Mouse (Mus musculus) liver, embryonic 14.5 days (tissue): ENCODE data around the gene Rassf1. TPM values are rescaled to one million over a fixed set of nuclear protein-coding genes. Genes with fewer than 3 reads are reported as not detected.

ENCODE experiments used
- ATAC-seq: fragments of 200-750 bp; cut with Nextera tagmentation; 2 replicates; pipeline ENCODE4 v1.8.0; 2017; ENCODE audit warnings: moderate number of reproducible peaks, mild to moderate bottlenecking, moderate library complexity; ENCODE audit not compliant: insufficient read depth
- DNase-seq, 3 experiments: peaks; one replicate each; pipeline ENCODE4 v3.0.0-alpha.2; 2012 to 2013; ENCODE audit warnings: low read depth in 3 of 3, low spot score in 3 of 3
- H3K27ac ChIP-seq: fragments of 300-500 bp; sonication (generic); 2 replicates; pipeline ENCODE4 v1.5.1; 2014; ENCODE audit warnings: moderate library complexity, mild to moderate bottlenecking, control low read depth, inconsistent platforms
- H3K27me3 ChIP-seq: fragments of 300-500 bp; sonication (generic); 2 replicates; pipeline ENCODE4 v1.6.1; 2014; ENCODE audit warnings: mild to moderate bottlenecking, low read length, moderate library complexity; ENCODE audit not compliant: control insufficient read depth, insufficient read depth
- H3K36me3 ChIP-seq: fragments of 300-500 bp; sonication (generic); replicated peaks from 2 replicates; pipeline ENCODE4 v1.6.1; 2014; ENCODE audit warnings: low read depth; ENCODE audit not compliant: control insufficient read depth, insufficient read depth
- H3K4me1 ChIP-seq, 2 experiments: fragments of 200-500 bp in 1 of 2; fragments of 300-500 bp in 1 of 2; sonication (generic) in 1 of 2; replicated peaks; 2 replicates each; pipeline ENCODE4 v1.6.1; 2012 to 2014; ENCODE audit warnings: antibody characterized with exemption in 1 of 2, inconsistent platforms in 1 of 2, low read length in 1 of 2; ENCODE audit not compliant: control insufficient read depth in 2 of 2, insufficient read depth in 2 of 2
- H3K4me2 ChIP-seq: fragments of 300-500 bp; sonication (generic); 2 replicates; pipeline ENCODE4 v1.6.1; 2014; ENCODE audit warnings: low read depth, mild to moderate bottlenecking, control low read depth, moderate library complexity
- H3K4me3 ChIP-seq, 2 experiments: fragments of 200-500 bp in 1 of 2; fragments of 300-500 bp in 1 of 2; sonication (generic) in 1 of 2; 2 replicates each; pipeline ENCODE4 v1.5.1; 2012 to 2014; ENCODE audit warnings: low read depth in 2 of 2, low read length in 2 of 2, mild to moderate bottlenecking in 2 of 2, control low read depth in 1 of 2, inconsistent platforms in 1 of 2, moderate library complexity in 1 of 2; ENCODE audit not compliant: insufficient read depth in 1 of 2
- H3K9ac ChIP-seq: fragments of 300-500 bp; sonication (generic); replicated peaks from 2 replicates; pipeline ENCODE4 v1.6.1; 2014; ENCODE audit warnings: mild to moderate bottlenecking, control low read depth, moderate library complexity
- H3K9me3 ChIP-seq: fragments of 300-500 bp; sonication (generic); 2 replicates; pipeline ENCODE4 v1.6.1; 2016; ENCODE audit warnings: low read length, mixed read lengths; ENCODE audit not compliant: control insufficient read depth
- CTCF ChIP-seq: IDR thresholded peaks from 2 replicates; pipeline ENCODE4 v1.5.1; 2016; ENCODE audit warnings: antibody characterized with exemption, low read depth, control low read depth
- EP300 ChIP-seq: IDR thresholded peaks from 2 replicates; pipeline ENCODE4 v1.6.1; 2016; ENCODE audit warnings: antibody characterized with exemption, low read depth
- WGBS: fragments of 180-500 bp; shearing (Covaris S2); extraction: QIAGEN DNeasy Blood & Tissue Kit; methylation state at CpG from one replicate; pipeline ENCODE4 v1.1.7; 2014; ENCODE audit not compliant: insufficient replicate concordance; 5-methylcytosine and 5-hydroxymethylcytosine counted together
- polyA plus RNA-seq, 2 experiments: library from polyadenylated mRNA; depleted of rRNA in 1 of 2; stranded (reverse) in 1 of 2; unstranded in 1 of 2; fragments of >200 nt; fragmentation: Nextera tagmentation in 1 of 2; extraction: Ambion mirVana in 1 of 2; gene quantifications; 2 replicates each; pipeline versions ENCODE4 v1.2.1 to v1.2.3; 2012 to 2014

Gene Rassf1
- polyA plus RNA-seq, 2 experiments: 11.2 to 13.6 TPM

- no peaks in the 10 kb centered on the region; the same call in 1 of the 2 replicates for H3K36me3 ChIP-seq
- DNase-seq (peak; percentile 82 to 87 (median 84)), ATAC-seq (peak; percentile 79)
- peaks cover 25 to 39% of the 10 kb centered on the region in 2 experiments for H3K4me1 ChIP-seq
- peak within 1 kb of the TSS; percentile 96 for H3K27ac ChIP-seq
- WGBS: 1% methylated on average over 32 of the region's 32 CpGs
- peak within 1 kb of the TSS; percentile 92 for H3K9ac ChIP-seq
- H3K4me3 ChIP-seq: peak within 1 kb of the TSS; percentile 72 to 86
- TF ChIP-seq CTCF (no peak), EP300 (peak; percentile 11; the same call in 1 of the 2 replicates)
- H3K4me2 ChIP-seq: peak within 1 kb of the TSS; percentile 100
- no peaks in the 10 kb centered on the region for H3K9me3 ChIP-seq
- no peaks in the 10 kb centered on the region for H3K27me3 ChIP-seq
Measured at GRCm38 (mm10) chr9:107580501-107581317, 29.4 kb downstream of the Rassf1 start, which contains the start of gene Hyal3. TSS of gene Hyal3 (plus strand) at chr9:107580818.

- DNase-seq (no peak), ATAC-seq (no peak)
- Histone ChIP-seq H3K4me2 (peak overlapping the region; percentile 100), H3K4me3 (peak overlapping the region; percentile 72 to 86), H3K9ac (peak overlapping the region; percentile 92), H3K4me1 (peaks cover 27 to 38% of the 10 kb centered on the region in 2 experiments), H3K27me3 (no peaks in the 10 kb centered on the region), H3K9me3 (no peaks in the 10 kb centered on the region), H3K27ac (peak overlapping the region; percentile 96), H3K36me3 (no peaks in the 10 kb centered on the region; the same call in 1 of the 2 replicates)
- TF ChIP-seq EP300 (no peak), CTCF (no peak)
- 30% methylated on average over 4 of the region's 4 CpGs for WGBS
Measured at GRCm38 (mm10) chr9:107581584-107581983, 30.2 kb downstream of the Rassf1 start.

- Histone ChIP-seq H3K27me3 (no peaks in the 10 kb centered on the region), H3K4me2 (peak overlapping the region; percentile 100), H3K4me1 (peaks cover 23 to 33% of the 10 kb centered on the region in 2 experiments), H3K9me3 (no peaks in the 10 kb centered on the region), H3K36me3 (no peaks in the 10 kb centered on the region; the same call in 1 of the 2 replicates), H3K9ac (no peak overlapping the region), H3K4me3 (no peak overlapping the region; a peak in 1 of 4 replicates), H3K27ac (peak overlapping the region; percentile 96)
- WGBS: 83% methylated on average over 7 of the region's 7 CpGs
- ATAC-seq (no peak), DNase-seq (no peak)
- no peak for TF ChIP-seq CTCF
- no peak for TF ChIP-seq EP300
Measured at GRCm38 (mm10) chr9:107582509-107583062, 31.2 kb downstream of the Rassf1 start.

- TF ChIP-seq CTCF: no peak
- no peak for TF ChIP-seq EP300
- 84% methylated on average over 14 of the region's 14 CpGs for WGBS
- Histone ChIP-seq H3K4me3 (no peak overlapping the region), H3K27me3 (no peaks in the 10 kb centered on the region), H3K9ac (no peak overlapping the region), H3K27ac (no peak overlapping the region), H3K4me2 (no peak overlapping the region), H3K4me1 (peaks cover 22 to 33% of the 10 kb centered on the region in 2 experiments), H3K9me3 (no peaks in the 10 kb centered on the region), H3K36me3 (no peaks in the 10 kb centered on the region; the same call in 1 of the 2 replicates)
- DNase-seq: no peak
- no peak for ATAC-seq
Measured at GRCm38 (mm10) chr9:107583174-107583573, 31.8 kb downstream of the Rassf1 start.

GRCm38 (mm10) chr9:107586504-107586903 is 35.1 kb downstream of the Rassf1 start:
- H3K4me2 ChIP-seq: peak overlapping the region; percentile 76
- H3K4me1 ChIP-seq: peaks cover 32 to 39% of the 10 kb centered on the region in 2 experiments

More at GRCm38 (mm10) chr9:107586504-107586903, 35.1 kb downstream of the Rassf1 start:
- H3K9me3 ChIP-seq: no peaks in the 10 kb centered on the region
- ATAC-seq (no peak), DNase-seq (no peak)
- peak overlapping the region; percentile 56 to 98 for H3K4me3 ChIP-seq
- H3K27ac ChIP-seq: peak overlapping the region; percentile 99
- no peaks in the 10 kb centered on the region for H3K27me3 ChIP-seq
- peak overlapping the region; percentile 91 for H3K9ac ChIP-seq
- TF ChIP-seq EP300 (no peak), CTCF (no peak)
- 80% methylated on average over 5 of the region's 5 CpGs for WGBS
- peaks cover 29% of the 10 kb centered on the region for H3K36me3 ChIP-seq
